In the genomic region with DNA sequence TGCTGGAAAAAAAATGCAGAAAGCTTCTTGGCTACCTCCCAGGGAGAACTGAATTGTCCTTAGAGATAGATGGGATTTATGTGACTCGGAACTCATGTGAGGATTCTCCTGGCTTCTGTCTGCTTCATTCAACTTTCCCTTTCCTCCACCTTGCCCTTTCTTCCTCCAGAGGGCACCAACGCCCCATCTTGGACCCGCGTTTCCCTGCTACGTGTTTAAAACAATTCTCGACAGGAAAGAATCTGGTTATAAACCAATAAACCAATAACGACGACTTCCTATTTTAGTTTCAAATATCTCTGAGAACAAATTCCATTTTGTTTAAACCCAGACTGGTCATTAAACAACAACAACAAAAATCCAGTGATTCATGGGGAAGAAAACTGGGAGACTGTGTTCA, we compare ENCODE assay signal across 9 mouse cellular contexts.
DNase-seq lines count a peak whose midpoint lies in the region; ATAC-seq lines count a peak whose summit lies in the region.
"Had no signal": no experiment of that assay in that cellular context is flagged by ENCODE, and none has a peak within 500 bp of the region (broad histone marks: within the 10 kb centered on the region; RNA-seq: fewer than 3 reads in every experiment).

No protein-coding gene starts in this region.

- whole genome bisulfite sequencing in forebrain, embryonic 16.5 days: 5% methylated on average over 8 of the region's 8 CpGs
- 10% methylated on average over 8 of the region's 8 CpGs for WGBS in hindbrain, embryonic 12.5 days

- H3K36me3 ChIP-seq in forebrain, embryonic 16.5 days (ENCODE audit: control insufficient read depth, insufficient read depth): no peaks in the 10 kb centered on the region
- H3K36me3 ChIP-seq in hindbrain, embryonic 12.5 days: no peaks in the 10 kb centered on the region

- peak overlapping the region; percentile 24; the same call in 1 of the 2 replicates for H3K4me2 ChIP-seq in forebrain, embryonic 16.5 days (ENCODE audit: low read length)
- H3K4me2 ChIP-seq in hindbrain, embryonic 12.5 days (replicated peaks): peak overlapping the region; percentile 23; the same call in 1 of the 2 replicates

- H3K9ac ChIP-seq in forebrain, embryonic 16.5 days (replicated peaks; ENCODE audit: low read depth, low read length): no peak overlapping the region
- H3K9ac ChIP-seq in hindbrain, embryonic 12.5 days: no peak overlapping the region

- peak; percentile 51 for DNase-seq in MN1 (ENCODE audit: low spot score)
- DNase-seq in brain, embryonic 18.5 days (ENCODE audit: low read depth, low spot score): peak; percentile 36
- peak; percentile 86 for DNase-seq in layer of hippocampus, postnatal 10 days (ENCODE audit: low spot score in 2 of 2)
- peak; percentile 38 for DNase-seq in lung, postnatal 25 days (ENCODE audit: low spot score)
- peak; percentile 31 for DNase-seq in right cerebral cortex, postnatal 25 days

- no peak overlapping the region for H3K27ac ChIP-seq in forebrain, embryonic 16.5 days (ENCODE audit: low read length)
- H3K27ac ChIP-seq in hindbrain, embryonic 12.5 days: no peak overlapping the region

- no peaks in the 10 kb centered on the region for H3K9me3 ChIP-seq in forebrain, embryonic 16.5 days (ENCODE audit: control insufficient read depth, low read length)
- no peaks in the 10 kb centered on the region for H3K9me3 ChIP-seq in hindbrain, embryonic 12.5 days (replicated peaks)
- H3K9me3 ChIP-seq: megakaryocyte, embryonic 14.5 days had no signal

- peak; percentile 68; the same call in 1 of the 2 replicates for ATAC-seq in forebrain, embryonic 16.5 days
- ATAC-seq in hindbrain, embryonic 12.5 days (ENCODE audit: low FRiP score): no peak
- ATAC-seq in megakaryocyte-erythroid progenitor cell, adult 5-6 weeks (replicated peaks; ENCODE audit: low FRiP score, low TSS enrichment, poor library complexity, severe bottlenecking): no peak

- H3K4me3 ChIP-seq in forebrain, embryonic 16.5 days (replicated peaks; ENCODE audit: low read length): no peak overlapping the region
- H3K4me3 ChIP-seq in hindbrain, embryonic 12.5 days: no peak overlapping the region
- H3K4me3 ChIP-seq: megakaryocyte, embryonic 14.5 days had no signal

- no peaks in the 10 kb centered on the region for H3K27me3 ChIP-seq in forebrain, embryonic 16.5 days (replicated peaks; ENCODE audit: control insufficient read depth, insufficient read depth, low read length)
- H3K27me3 ChIP-seq in hindbrain, embryonic 12.5 days: no peaks in the 10 kb centered on the region

- H3K4me1 ChIP-seq in forebrain, embryonic 16.5 days (replicated peaks; ENCODE audit: control insufficient read depth, insufficient read depth, low read length): peaks cover 7% of the 10 kb centered on the region
- H3K4me1 ChIP-seq in hindbrain, embryonic 12.5 days: no peaks in the 10 kb centered on the region
- H3K4me1 ChIP-seq: megakaryocyte, embryonic 14.5 days had no signal

Comparison
In these comparisons a context has a peak if more than half of its experiments do, and no peak if none do; other contexts are left out.
1. DNase-seq: peak in every context shown above with its lines; median percentile 86 in layer of hippocampus, postnatal 10 days; 51 in MN1; 38 in lung, postnatal 25 days; 36 in brain, embryonic 18.5 days; 31 in right cerebral cortex, postnatal 25 days.